ENCODE assay signal across 9 mouse cellular contexts in the genomic region with DNA sequence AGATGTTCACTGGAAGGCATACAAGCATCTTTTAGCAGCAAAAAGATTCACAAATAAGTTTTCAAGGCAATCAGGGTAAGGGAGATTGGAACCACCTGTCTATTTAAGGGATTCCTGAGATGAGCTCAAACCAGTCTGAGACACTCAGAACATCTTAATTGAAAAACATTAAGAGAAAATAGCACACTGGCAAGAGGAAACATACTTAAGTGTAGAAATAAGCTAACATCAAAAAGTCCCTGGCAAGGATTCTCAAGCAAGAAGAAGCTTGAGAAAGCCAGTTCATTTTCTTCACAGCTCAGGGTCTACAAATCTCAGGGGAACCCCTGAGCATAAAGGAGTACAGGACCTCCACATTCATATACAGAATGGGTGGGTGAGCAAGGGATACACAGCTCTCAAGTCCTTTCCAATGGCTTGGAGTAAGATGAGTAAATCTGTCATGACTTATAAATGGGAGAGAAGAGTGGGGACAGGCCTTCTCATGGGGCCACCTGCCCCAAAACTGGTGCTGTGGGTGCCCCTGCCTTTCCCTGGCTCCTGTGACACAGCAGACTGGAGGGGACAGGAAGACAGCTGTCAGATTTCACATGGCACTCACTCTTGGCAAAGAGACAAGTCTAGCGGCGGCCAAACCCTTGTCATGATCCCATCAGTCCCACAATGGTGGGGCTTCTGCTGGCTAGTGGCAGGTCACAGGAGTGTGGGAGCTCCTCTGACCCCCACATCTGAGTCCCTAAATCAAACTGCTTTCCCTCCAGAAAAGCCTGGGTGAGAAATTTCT.
DNase-seq lines count a peak whose midpoint lies in the region; ATAC-seq and TF ChIP-seq lines count a peak whose summit lies in the region.
"Had no signal": no experiment of that assay in that cellular context is flagged by ENCODE, and none has a peak within 500 bp of the region (broad histone marks: within the 10 kb centered on the region; RNA-seq: fewer than 3 reads in every experiment).

No protein-coding gene starts in this region.

- H3K9ac ChIP-seq in liver, postnatal 0 days (replicated peaks) = no peak overlapping the region

- ATAC-seq in liver, postnatal 0 days = no peak
- no peak for ATAC-seq in inflammation-experienced regulatory T-cells, adult 6 months

- H3K9me3 ChIP-seq in heart, embryonic 10.5 days = no peaks in the 10 kb centered on the region
- no peaks in the 10 kb centered on the region for H3K9me3 ChIP-seq in liver, postnatal 0 days (ENCODE audit: low read length)

- TF ChIP-seq CTCF in liver, postnatal 0 days (IDR thresholded peaks at IDR 0.05; ENCODE audit: low read depth) = no peak

- peaks cover 5% of the 10 kb centered on the region; the same call in 1 of the 2 replicates for H3K4me1 ChIP-seq in heart, embryonic 10.5 days
- H3K4me1 ChIP-seq in liver, postnatal 0 days (ENCODE audit: insufficient read depth) = no peaks in the 10 kb centered on the region

- no peak overlapping the region for H3K4me3 ChIP-seq in heart, embryonic 10.5 days
- H3K4me3 ChIP-seq in liver, postnatal 0 days (ENCODE audit: low read depth, low read length) = no peak overlapping the region

- no peaks in the 10 kb centered on the region for H3K36me3 ChIP-seq in heart, embryonic 10.5 days
- H3K36me3 ChIP-seq in liver, postnatal 0 days (replicated peaks; ENCODE audit: insufficient read depth, low read length) = no peaks in the 10 kb centered on the region

- 44% methylated on average over 2 of the region's 2 CpGs for WGBS in heart, embryonic 10.5 days
- WGBS in liver, postnatal 0 days (ENCODE audit: insufficient replicate concordance) = 63% methylated on average over 2 of the region's 2 CpGs

- H3K27ac ChIP-seq in heart, embryonic 10.5 days = no peak overlapping the region
- H3K27ac ChIP-seq in liver, postnatal 0 days (ENCODE audit: low read depth) = no peak overlapping the region

- H3K27me3 ChIP-seq in heart, embryonic 10.5 days (ENCODE audit: insufficient read depth, poor library complexity, severe bottlenecking) = no peaks in the 10 kb centered on the region
- H3K27me3 ChIP-seq in liver, postnatal 0 days (ENCODE audit: insufficient read depth, low read length) = no peaks in the 10 kb centered on the region

- peak; percentile 51 to 68 for DNase-seq in heart, adult 18-20 months
- no peak for DNase-seq in heart, embryonic 10.5 days (ENCODE audit: low spot score)
- peak; percentile 23 for DNase-seq in cerebellum, adult 11 months
- peak; percentile 51 to 58 for DNase-seq in cerebellum, postnatal 36 days
- peak; percentile 50 for DNase-seq in kidney, postnatal 10 days
- DNase-seq in liver, postnatal 0 days = no peak
- DNase-seq in right cerebral cortex, postnatal 25 days = no peak

- no peak for TF ChIP-seq EP300 in liver, postnatal 0 days (IDR thresholded peaks at IDR 0.05; ENCODE audit: low read depth)

- H3K4me2 ChIP-seq in liver, postnatal 0 days (ENCODE audit: low read depth, low read length) = no peak overlapping the region
- H3K4me2 ChIP-seq: midbrain, embryonic 11.5 days had no signal

Comparison
In these comparisons a context has a peak if more than half of its experiments do, and no peak if none do; other contexts are left out.
1. DNase-seq: peak in heart, adult 18-20 months (2 of 2), cerebellum, adult 11 months (single experiment), cerebellum, postnatal 36 days (2 of 2) and kidney, postnatal 10 days (single experiment); none in heart, embryonic 10.5 days (single experiment), liver, postnatal 0 days (single experiment) and right cerebral cortex, postnatal 25 days (single experiment).